Mouse (Mus musculus): Measurements from ENCODE around the gene Olfr281. TPM values are rescaled to one million over a fixed set of nuclear protein-coding genes. Genes with fewer than 3 reads are reported as not detected.
"Not testable (repeated sequence)": the region's sequence is repeated elsewhere in the genome, so short reads cannot be mapped to it uniquely, and the experiment has no call there.

Gene Olfr281
- polyA plus RNA-seq (2016; fragmentation: Nextera tagmentation; extraction: Ambion mirVana) = not detected in 2 replicates

GRCm38 (mm10) chr15:98452288-98452687, at the start of gene Olfr281:
TSS of gene Olfr281 (plus strand) at chr15:98452588.
- WGBS = 90% methylated on average over 7 of the region's 7 CpGs
- Histone ChIP-seq H3K27me3 (ENCODE audit: poor library complexity, severe bottlenecking) (no peaks in the 10 kb centered on the region), H3K36me3 (replicated peaks) (no peaks in the 10 kb centered on the region), H3K4me1 (no peaks in the 10 kb centered on the region), H3K9me3 (no peaks in the 10 kb centered on the region), H3K27ac (no peak within 1 kb of the TSS), H3K4me3 (no peak within 1 kb of the TSS)
- no peak for DNase-seq (ENCODE audit: extremely low spot score, low spot score)

- H3K4me1 ChIP-seq = no peaks in the 10 kb centered on the region
- no peaks in the 10 kb centered on the region for H3K9me3 ChIP-seq
- H3K27me3 ChIP-seq (ENCODE audit: poor library complexity, severe bottlenecking) = no peaks in the 10 kb centered on the region
- no peaks in the 10 kb centered on the region for H3K36me3 ChIP-seq (replicated peaks)
- no peak overlapping the region for H3K4me3 ChIP-seq
- WGBS = 72% methylated on average over 17 of the region's 17 CpGs
- no peak overlapping the region for H3K27ac ChIP-seq
- no peak for DNase-seq (ENCODE audit: extremely low spot score, low spot score)
These were observed 43.9 kb upstream of the Olfr281 start for GRCm38 (mm10) chr15:98408406-98409060.

GRCm38 (mm10) chr15:98409635-98410034, 42.8 kb upstream of the Olfr281 start:
- no peaks in the 10 kb centered on the region for H3K36me3 ChIP-seq (replicated peaks)
- no peaks in the 10 kb centered on the region for H3K4me1 ChIP-seq
- no peak for DNase-seq (ENCODE audit: extremely low spot score, low spot score)
- 91% methylated on average over 2 of the region's 2 CpGs for WGBS
- no peaks in the 10 kb centered on the region for H3K27me3 ChIP-seq (ENCODE audit: poor library complexity, severe bottlenecking)
- H3K27ac ChIP-seq = no peak overlapping the region
- H3K9me3 ChIP-seq = no peaks in the 10 kb centered on the region
- no peak overlapping the region for H3K4me3 ChIP-seq

GRCm38 (mm10) chr15:98410249-98410648, 42.1 kb upstream of the Olfr281 start:
- WGBS = 91% methylated on average over 9 of the region's 9 CpGs

GRCm38 (mm10) chr15:98415996-98416395, 36.4 kb upstream of the Olfr281 start:
- no peaks in the 10 kb centered on the region for H3K9me3 ChIP-seq
- DNase-seq (ENCODE audit: extremely low spot score, low spot score) = no peak
- 83% methylated on average over 4 of the region's 4 CpGs for WGBS
- no peak overlapping the region for H3K27ac ChIP-seq
- H3K4me3 ChIP-seq = no peak overlapping the region
- no peaks in the 10 kb centered on the region for H3K36me3 ChIP-seq (replicated peaks)
- H3K27me3 ChIP-seq (ENCODE audit: poor library complexity, severe bottlenecking) = no peaks in the 10 kb centered on the region
- no peaks in the 10 kb centered on the region for H3K4me1 ChIP-seq

More at GRCm38 (mm10) chr15:98410249-98410648, 42.1 kb upstream of the Olfr281 start:
- Histone ChIP-seq H3K4me1 (no peaks in the 10 kb centered on the region), H3K9me3 (no peaks in the 10 kb centered on the region), H3K36me3 (replicated peaks) (no peaks in the 10 kb centered on the region), H3K27ac (no peak overlapping the region), H3K27me3 (ENCODE audit: poor library complexity, severe bottlenecking) (no peaks in the 10 kb centered on the region), H3K4me3 (no peak overlapping the region)
- no peak for DNase-seq (ENCODE audit: extremely low spot score, low spot score)

GRCm38 (mm10) chr15:98416802-98417201, 35.6 kb upstream of the Olfr281 start:
- not testable (repeated sequence) for H3K36me3 ChIP-seq (replicated peaks); H3K4me1 ChIP-seq; H3K4me3 ChIP-seq; H3K9me3 ChIP-seq; H3K27ac ChIP-seq; DNase-seq (ENCODE audit: extremely low spot score, low spot score); H3K27me3 ChIP-seq (ENCODE audit: poor library complexity, severe bottlenecking)

GRCm38 (mm10) chr15:98417285-98417684, 35.1 kb upstream of the Olfr281 start:
- DNase-seq (ENCODE audit: extremely low spot score, low spot score); H3K9me3 ChIP-seq; H3K36me3 ChIP-seq (replicated peaks); H3K4me3 ChIP-seq; H3K4me1 ChIP-seq; H3K27me3 ChIP-seq (ENCODE audit: poor library complexity, severe bottlenecking); H3K27ac ChIP-seq: not testable (repeated sequence)
- WGBS = 27% methylated on average over 3 of the region's 3 CpGs

- no peak overlapping the region for H3K4me3 ChIP-seq
- no peaks in the 10 kb centered on the region for H3K9me3 ChIP-seq
- no peak for DNase-seq (ENCODE audit: extremely low spot score, low spot score)
- no peaks in the 10 kb centered on the region for H3K27me3 ChIP-seq (ENCODE audit: poor library complexity, severe bottlenecking)
- WGBS = 82% methylated on average over 7 of the region's 7 CpGs
- no peak overlapping the region for H3K27ac ChIP-seq
- no peaks in the 10 kb centered on the region for H3K4me1 ChIP-seq
- no peaks in the 10 kb centered on the region for H3K36me3 ChIP-seq (replicated peaks)
These were observed 34.3 kb upstream of the Olfr281 start for GRCm38 (mm10) chr15:98418096-98418495.

- 75% methylated on average over 4 of the region's 4 CpGs for WGBS
- H3K27ac ChIP-seq = no peak overlapping the region
- H3K36me3 ChIP-seq (replicated peaks) = no peaks in the 10 kb centered on the region
- H3K4me3 ChIP-seq = no peak overlapping the region
- no peaks in the 10 kb centered on the region for H3K27me3 ChIP-seq (ENCODE audit: poor library complexity, severe bottlenecking)
- no peaks in the 10 kb centered on the region for H3K9me3 ChIP-seq
- no peak for DNase-seq (ENCODE audit: extremely low spot score, low spot score)
- H3K4me1 ChIP-seq = peaks cover 15% of the 10 kb centered on the region; the same call in 1 of the 2 replicates
These were observed 31.5 kb upstream of the Olfr281 start for GRCm38 (mm10) chr15:98420897-98421296.

GRCm38 (mm10) chr15:98424326-98424725, 28.1 kb upstream of the Olfr281 start:
- H3K27ac ChIP-seq = 0 out of 2 replicates have a peak overlapping the region, but pooled peaks have one; percentile 1
- no peak for DNase-seq (ENCODE audit: extremely low spot score, low spot score)
- no peak overlapping the region for H3K4me3 ChIP-seq
- 77% methylated on average over 14 of the region's 14 CpGs for WGBS
- no peaks in the 10 kb centered on the region for H3K36me3 ChIP-seq (replicated peaks)
- H3K27me3 ChIP-seq (ENCODE audit: poor library complexity, severe bottlenecking) = no peaks in the 10 kb centered on the region
- H3K9me3 ChIP-seq = no peaks in the 10 kb centered on the region
- peaks cover 15% of the 10 kb centered on the region; the same call in 1 of the 2 replicates for H3K4me1 ChIP-seq

GRCm38 (mm10) chr15:98424753-98425152, 27.6 kb upstream of the Olfr281 start:
- WGBS = 75% methylated on average over 6 of the region's 6 CpGs
- H3K27me3 ChIP-seq (ENCODE audit: poor library complexity, severe bottlenecking) = no peaks in the 10 kb centered on the region
- 0 out of 2 replicates have a peak overlapping the region, but pooled peaks have one; percentile 1 for H3K27ac ChIP-seq
- H3K9me3 ChIP-seq = no peaks in the 10 kb centered on the region
- no peak for DNase-seq (ENCODE audit: extremely low spot score, low spot score)
- peaks cover 15% of the 10 kb centered on the region; the same call in 1 of the 2 replicates for H3K4me1 ChIP-seq
- no peaks in the 10 kb centered on the region for H3K36me3 ChIP-seq (replicated peaks)
- no peak overlapping the region for H3K4me3 ChIP-seq

GRCm38 (mm10) chr15:98425188-98425587, 27.2 kb upstream of the Olfr281 start:
- Histone ChIP-seq H3K4me1 (peaks cover 15% of the 10 kb centered on the region; the same call in 1 of the 2 replicates), H3K36me3 (replicated peaks) (no peaks in the 10 kb centered on the region), H3K27me3 (ENCODE audit: poor library complexity, severe bottlenecking) (no peaks in the 10 kb centered on the region), H3K9me3 (no peaks in the 10 kb centered on the region), H3K4me3 (no peak overlapping the region), H3K27ac (no peak overlapping the region)
- DNase-seq (ENCODE audit: extremely low spot score, low spot score) = no peak
- WGBS = 92% methylated on average over 7 of the region's 7 CpGs

GRCm38 (mm10) chr15:98430925-98431324, 21.5 kb upstream of the Olfr281 start, which contains the start of gene Olfr282:
TSS of gene Olfr282 (plus strand) at chr15:98431225.
- H3K9me3 ChIP-seq; H3K27ac ChIP-seq; H3K4me3 ChIP-seq; H3K27me3 ChIP-seq (ENCODE audit: poor library complexity, severe bottlenecking); H3K4me1 ChIP-seq; DNase-seq (ENCODE audit: extremely low spot score, low spot score); H3K36me3 ChIP-seq (replicated peaks): not testable (repeated sequence)
- 80% methylated on average over 5 of the region's 5 CpGs for WGBS
